Mouse (Mus musculus) kidney, adult 11 months (tissue): ENCODE measurements around the gene Pmpca.
A peak's percentile ranks its signal among the peaks of the same experiment; 100 is the strongest.

ENCODE experiments used
- DNase-seq: peaks from one replicate; pipeline ENCODE4 v3.0.0; 2022

Gene Pmpca

DNA sequence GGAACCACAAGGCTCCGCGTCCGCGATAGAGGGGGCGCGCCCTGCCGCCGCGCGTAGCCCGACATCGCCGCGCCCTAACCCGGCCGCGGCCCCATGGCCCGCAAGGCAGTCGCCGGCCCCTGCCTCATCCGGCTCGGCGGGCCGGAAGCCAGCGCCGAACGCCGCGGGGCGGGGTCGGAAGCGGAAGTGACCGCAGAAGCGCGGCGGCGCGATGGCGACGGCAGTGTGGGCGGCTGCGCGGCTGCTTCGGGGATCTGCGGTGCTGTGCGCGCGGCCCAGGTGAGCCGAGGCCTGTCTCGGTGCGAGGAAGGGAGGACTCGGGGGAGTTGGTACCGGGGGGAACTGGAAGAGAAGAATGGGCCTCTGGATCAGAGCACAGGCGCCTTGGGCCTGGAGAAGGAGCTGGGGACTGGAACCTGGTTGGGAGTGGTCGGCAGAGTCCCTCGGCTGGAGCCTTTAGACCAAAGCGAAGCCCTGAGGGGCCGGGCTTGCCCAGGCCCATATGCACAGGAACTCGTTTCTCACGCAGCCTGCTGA, at the start of gene Pmpca, which contains the start of gene Entr1:
Gene Pmpca (plus strand): TSS at position 186 of the 537 bp plus-strand sequence.
Gene Entr1 (minus strand): TSS at position 163 of the 537 bp plus-strand sequence.
- peak; percentile 70 for DNase-seq

- DNase-seq = no peak
Measured at GRCm38 (mm10) chr2:26341510-26341981, 47.6 kb upstream of the Pmpca start.

DNA sequence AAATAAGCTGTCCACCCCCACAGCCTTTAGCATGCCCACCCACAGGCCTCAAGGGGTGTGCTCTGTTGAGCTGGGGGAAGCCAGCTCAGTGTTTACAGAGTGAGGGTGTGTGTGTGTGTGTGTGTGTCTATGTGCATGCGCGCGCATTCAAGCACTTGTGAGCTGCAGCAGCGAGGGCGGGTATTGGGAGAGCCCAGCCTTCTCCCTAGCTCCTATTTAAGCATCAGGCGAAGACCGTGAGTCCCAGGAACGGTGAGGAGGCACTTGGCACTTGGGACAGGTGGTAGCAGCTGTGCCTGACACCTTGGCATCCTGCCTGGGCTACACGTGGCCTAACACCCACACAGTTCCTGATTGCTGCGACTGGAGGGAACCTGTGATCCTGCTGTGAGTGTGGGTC, 47.1 kb upstream of the Pmpca start:
- peak; percentile 46 for DNase-seq

- peak; percentile 64 for DNase-seq
Measured at GRCm38 (mm10) chr2:26342609-26343490, 46.3 kb upstream of the Pmpca start.

DNA sequence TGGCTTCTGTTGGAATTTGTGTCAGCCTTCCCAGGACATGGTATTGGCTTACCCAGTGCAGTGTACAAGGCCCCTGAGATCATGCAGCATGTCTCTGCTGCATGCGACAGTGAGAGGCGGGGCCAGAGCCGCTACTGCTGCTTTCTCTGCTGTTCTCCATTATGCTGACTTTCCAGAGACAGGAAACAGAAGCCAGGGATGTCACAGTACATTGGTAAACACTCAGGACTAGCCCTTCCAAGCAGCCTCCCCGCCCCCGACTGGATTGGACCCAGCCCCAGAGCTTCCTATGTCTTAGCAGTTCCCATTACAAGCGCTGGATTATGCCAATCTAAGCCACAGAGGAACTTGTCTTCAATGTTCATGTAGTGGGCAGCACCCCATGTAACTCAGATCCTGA, 40.9 kb upstream of the Pmpca start:
- DNase-seq = no peak

- DNase-seq = peak; percentile 90
Measured at GRCm38 (mm10) chr2:26351358-26352290, 37.5 kb upstream of the Pmpca start, which contains the start of gene Dnlz. Gene Dnlz, minus strand, starts transcription at chr2:26352110.

GRCm38 (mm10) chr2:26352291-26352910, 36.7 kb upstream of the Pmpca start:
- DNase-seq = no peak

DNA sequence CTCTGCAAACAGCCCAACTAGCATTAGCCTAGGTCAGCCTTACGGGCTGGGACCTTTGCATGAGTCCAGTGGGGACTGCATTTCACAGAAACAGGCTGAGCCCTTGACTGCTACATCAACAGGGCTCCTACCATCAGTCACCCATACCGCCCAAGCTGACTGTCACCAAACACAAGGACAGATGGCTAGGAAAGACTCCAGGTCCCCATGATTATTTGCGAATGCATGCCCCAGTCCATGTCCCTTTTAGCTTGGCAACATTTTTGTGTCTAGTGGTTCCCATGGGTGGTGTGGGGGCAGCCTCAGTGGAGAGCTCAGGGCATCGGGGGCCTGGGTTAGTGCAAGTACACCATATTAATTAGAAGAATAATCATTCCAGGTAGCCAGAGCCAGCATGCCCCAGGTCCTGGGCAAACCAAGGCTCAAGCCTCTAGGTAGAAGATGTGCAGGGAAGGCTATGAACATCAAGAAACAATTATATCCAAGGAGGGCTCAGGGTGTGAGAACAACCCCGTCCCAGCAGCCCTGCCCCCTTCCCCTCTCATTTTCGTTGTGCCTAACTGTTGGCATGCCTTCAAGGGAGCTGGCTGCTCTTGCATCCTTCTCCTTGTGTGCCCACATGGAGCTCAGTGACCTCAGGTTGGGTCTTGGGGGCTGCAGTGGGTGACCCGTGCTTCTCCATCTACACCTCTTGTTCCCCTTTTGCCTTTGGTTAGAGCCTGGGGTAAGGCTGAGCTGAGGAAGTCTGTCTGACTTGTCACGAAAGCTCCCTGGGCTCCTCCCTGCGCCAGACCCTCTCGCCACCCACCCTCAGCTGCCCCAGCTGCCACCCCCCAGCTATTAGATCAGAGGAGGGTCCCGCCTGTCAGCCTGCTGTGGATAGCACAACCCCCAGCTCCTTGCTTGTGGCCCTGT, 35.8 kb upstream of the Pmpca start:
- no peak for DNase-seq

GRCm38 (mm10) chr2:26354401-26354800, 34.7 kb upstream of the Pmpca start:
- no peak for DNase-seq

GRCm38 (mm10) chr2:26356231-26356630, 32.9 kb upstream of the Pmpca start:
- no peak for DNase-seq

GRCm38 (mm10) chr2:26356678-26357077, 32.5 kb upstream of the Pmpca start:
- DNase-seq = no peak

GRCm38 (mm10) chr2:26357484-26357883, 31.7 kb upstream of the Pmpca start:
- DNase-seq = peak; percentile 87

GRCm38 (mm10) chr2:26358667-26359320, 30.3 kb upstream of the Pmpca start:
- DNase-seq = no peak

GRCm38 (mm10) chr2:26359983-26360382, 29.2 kb upstream of the Pmpca start:
- no peak for DNase-seq

DNA sequence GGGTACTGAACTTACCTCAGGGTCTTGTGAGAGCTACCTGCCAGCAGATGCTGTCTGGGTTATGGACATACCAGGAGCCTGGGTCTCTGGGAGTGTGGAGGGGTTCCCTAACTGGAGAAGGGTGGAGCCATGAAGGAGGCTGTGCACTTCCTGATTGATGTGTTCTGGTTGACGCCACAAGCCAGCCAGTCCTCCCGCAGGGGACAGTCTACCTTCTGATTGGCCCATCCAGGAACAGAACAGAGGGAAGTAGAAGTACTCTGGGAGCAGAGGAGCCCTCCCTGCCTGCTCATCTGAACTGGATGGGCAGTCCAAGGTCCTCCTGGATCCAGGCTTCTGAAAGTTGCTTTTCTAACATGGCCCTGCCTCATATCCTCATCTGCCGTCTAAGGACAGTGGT, 28.4 kb upstream of the Pmpca start, which contains the start of gene Card9:
Gene Card9 (minus strand): TSS at position 147 of the 400 bp plus-strand sequence.
- no peak for DNase-seq

DNA sequence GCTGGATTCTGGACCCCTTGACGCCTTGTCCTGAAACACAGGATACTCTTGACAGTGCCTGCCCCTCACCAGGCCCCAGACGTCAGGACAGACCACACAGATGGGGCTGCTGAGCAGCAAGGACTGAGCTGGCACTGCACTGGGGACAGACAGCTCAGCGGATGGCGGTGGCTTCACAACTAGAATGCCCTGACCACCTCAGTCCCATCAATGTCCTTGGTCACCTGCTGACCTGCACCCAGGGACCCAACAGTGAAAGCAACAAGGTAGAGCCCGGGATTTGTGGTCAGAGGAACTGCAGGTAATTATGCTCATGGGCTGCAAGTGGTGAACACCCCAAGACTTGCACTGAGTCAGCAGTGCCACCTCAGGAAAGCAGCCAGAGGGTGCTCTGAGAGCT, 26.1 kb upstream of the Pmpca start:
- DNase-seq = no peak

GRCm38 (mm10) chr2:26363481-26363880, 25.7 kb upstream of the Pmpca start:
- no peak for DNase-seq

DNA sequence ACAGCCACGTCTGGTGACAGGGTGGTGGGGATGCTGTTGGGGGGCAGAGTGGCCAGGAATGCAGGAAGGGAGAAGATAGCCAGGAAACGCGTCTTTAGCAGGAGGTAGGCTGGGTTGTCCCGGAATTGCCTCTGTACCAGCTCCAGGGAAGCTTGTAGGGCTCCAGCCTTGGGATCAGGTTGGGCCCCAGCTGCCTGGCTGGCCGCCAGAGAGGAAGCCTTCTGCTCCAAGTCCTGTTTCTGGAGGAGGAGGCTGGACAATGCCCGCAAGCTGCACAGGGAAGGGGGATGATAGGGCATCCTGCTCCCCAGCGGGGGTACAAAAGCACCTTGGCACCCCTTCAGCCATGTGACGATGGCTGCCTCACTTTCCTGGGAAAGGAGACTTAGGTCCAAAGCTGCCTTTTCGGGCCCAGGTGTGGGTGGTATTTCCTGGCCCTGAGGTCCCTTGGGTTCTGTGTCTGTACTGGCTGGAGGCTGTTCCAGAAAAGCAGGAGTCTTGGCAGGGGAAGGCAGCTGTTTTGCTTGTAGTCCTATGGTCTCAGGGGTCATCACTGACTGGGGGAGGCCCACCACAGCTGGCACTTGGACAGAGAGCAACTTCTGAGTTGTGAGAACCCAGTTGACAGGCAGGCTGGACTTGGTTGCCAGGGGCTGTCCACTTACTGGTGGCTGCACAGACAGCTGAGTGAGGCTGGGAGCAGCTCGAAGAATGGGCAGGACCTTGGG, 24.2 kb upstream of the Pmpca start:
- DNase-seq = no peak

GRCm38 (mm10) chr2:26367911-26368310, 21.2 kb upstream of the Pmpca start:
- no peak for DNase-seq

GRCm38 (mm10) chr2:26368572-26368971, 20.6 kb upstream of the Pmpca start:
- no peak for DNase-seq
